Mouse (Mus musculus) fibroblast of lung, adult 2 months (primary cell): ENCODE data around the gene Tmem245.

Source experiments
- DNase-seq: peaks from one replicate; pipeline ENCODE4 v3.0.0-alpha.2; 2011; ENCODE audit warnings: low read depth

Gene Tmem245

GRCm38 (mm10) chr4:56946641-56947640 lies at the start of gene Tmem245:
Tmem245 (minus strand) TSS chr4:56947437.
- peak; percentile 82 for DNase-seq

GRCm38 (mm10) chr4:56993331-56993730 lies 46.1 kb upstream of the Tmem245 start:
- DNase-seq = no peak

GRCm38 (mm10) chr4:56991951-56992350 lies 44.7 kb upstream of the Tmem245 start:
- DNase-seq = no peak

GRCm38 (mm10) chr4:56990215-56990584 lies 43.0 kb upstream of the Tmem245 start, which contains the start of gene Frrs1l:
Frrs1l (minus strand) TSS chr4:56990391.
- no peak for DNase-seq

GRCm38 (mm10) chr4:56989431-56990214 lies 42.4 kb upstream of the Tmem245 start:
- DNase-seq = no peak

- DNase-seq = no peak
These were observed 18.4 kb upstream of the Tmem245 start for GRCm38 (mm10) chr4:56965586-56966179.

GRCm38 (mm10) chr4:56963687-56964086 lies 16.4 kb upstream of the Tmem245 start:
- DNase-seq = no peak

GRCm38 (mm10) chr4:56961320-56961925 lies 14.2 kb upstream of the Tmem245 start:
- no peak for DNase-seq

GRCm38 (mm10) chr4:56957518-56957917 lies 10.3 kb upstream of the Tmem245 start:
- no peak for DNase-seq

- DNase-seq = no peak
These were observed 6.0 kb upstream of the Tmem245 start for GRCm38 (mm10) chr4:56953235-56953634.

- DNase-seq = no peak
These were observed 4.5 kb upstream of the Tmem245 start for GRCm38 (mm10) chr4:56951701-56952100.

GRCm38 (mm10) chr4:56949494-56949893 lies 2.3 kb upstream of the Tmem245 start:
- DNase-seq = no peak

GRCm38 (mm10) chr4:56946180-56946579 lies 1.1 kb downstream of the Tmem245 start:
- no peak for DNase-seq

- DNase-seq = peak; percentile 53
These were observed 3.0 kb downstream of the Tmem245 start for GRCm38 (mm10) chr4:56944286-56944685.

- no peak for DNase-seq
These were observed 4.0 kb downstream of the Tmem245 start for GRCm38 (mm10) chr4:56943258-56943657.

GRCm38 (mm10) chr4:56942567-56942966 lies 4.7 kb downstream of the Tmem245 start:
- no peak for DNase-seq

- DNase-seq = no peak
These were observed 5.8 kb downstream of the Tmem245 start for GRCm38 (mm10) chr4:56941481-56941880.

GRCm38 (mm10) chr4:56937136-56937535 lies 10.1 kb downstream of the Tmem245 start:
- peak; percentile 85 for DNase-seq

- no peak for DNase-seq
These were observed 11.9 kb downstream of the Tmem245 start for GRCm38 (mm10) chr4:56935327-56935726.

- no peak for DNase-seq
These were observed 14.1 kb downstream of the Tmem245 start for GRCm38 (mm10) chr4:56933154-56933553.

GRCm38 (mm10) chr4:56932096-56932495 lies 15.1 kb downstream of the Tmem245 start:
- DNase-seq = no peak

- DNase-seq = no peak
These were observed 16.9 kb downstream of the Tmem245 start for GRCm38 (mm10) chr4:56930312-56930711.
